Mouse (Mus musculus) frontal cortex, postnatal 25 days (tissue): Measurements from ENCODE around the gene Olfr128.
"Not testable (repeated sequence)": the region's sequence is repeated elsewhere in the genome, so short reads cannot be mapped to it uniquely, and the experiment has no call there.

Source experiments
- DNase-seq, 2 experiments: peaks; one replicate each; pipeline ENCODE4 v3.0.0; 2022; ENCODE audit warnings: low spot score in 2 of 2

The Olfr128 gene

GRCm38 (mm10) chr17:37920248-37920647, at the start of gene Olfr128:
Gene Olfr128 (plus strand): TSS chr17:37920548.
- no peak for DNase-seq

DNA sequence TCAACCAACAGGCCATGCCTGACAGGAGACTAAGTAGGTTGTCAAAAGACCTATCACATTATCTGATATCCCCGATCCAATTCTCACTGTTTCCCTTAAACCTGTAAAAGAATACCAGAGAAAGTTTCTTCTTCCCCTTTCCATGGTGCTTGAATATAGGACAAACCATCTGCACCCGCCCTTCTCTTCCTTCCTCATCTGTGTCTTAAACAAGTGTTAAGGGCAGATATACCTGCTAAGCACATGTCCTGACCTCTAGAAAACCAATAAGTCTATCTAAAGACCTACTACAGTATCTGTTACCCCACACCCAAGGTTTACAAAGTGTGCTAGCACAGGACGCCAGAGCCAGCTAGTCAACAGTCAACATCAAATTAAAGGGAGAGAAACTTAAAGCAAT, 46.5 kb upstream of the Olfr128 start:
- no peak for DNase-seq

GRCm38 (mm10) chr17:37900137-37900536, 20.2 kb upstream of the Olfr128 start, which contains the start of gene Olfr127:
Gene Olfr127 (plus strand): TSS chr17:37900437.
- DNase-seq = no peak

- not testable (repeated sequence) for DNase-seq
Observed at GRCm38 (mm10) chr17:37906821-37907220, 13.5 kb upstream of the Olfr128 start.

DNA sequence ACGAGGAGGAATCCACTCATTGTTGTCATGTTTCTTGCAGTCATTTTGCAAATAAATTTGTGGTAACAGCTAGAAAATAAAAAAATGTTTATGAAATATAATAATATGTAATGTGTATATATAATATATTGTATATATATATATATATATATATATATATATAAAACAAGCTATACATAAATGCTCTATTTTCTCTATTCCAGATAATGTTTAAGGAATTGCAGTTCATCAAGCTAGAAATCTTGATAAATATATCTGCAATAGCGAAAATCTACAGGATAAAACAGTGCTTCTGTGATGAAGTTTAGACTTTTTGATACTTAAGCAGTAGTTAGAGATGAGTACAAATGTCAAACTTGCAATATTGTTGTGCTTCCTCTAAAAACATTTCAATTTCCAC, 32.6 kb downstream of the Olfr128 start, which contains the start of gene Olfr761:
Olfr761 (minus strand) TSS at position 101 of the 400 bp plus-strand sequence.
- DNase-seq = no peak

DNA sequence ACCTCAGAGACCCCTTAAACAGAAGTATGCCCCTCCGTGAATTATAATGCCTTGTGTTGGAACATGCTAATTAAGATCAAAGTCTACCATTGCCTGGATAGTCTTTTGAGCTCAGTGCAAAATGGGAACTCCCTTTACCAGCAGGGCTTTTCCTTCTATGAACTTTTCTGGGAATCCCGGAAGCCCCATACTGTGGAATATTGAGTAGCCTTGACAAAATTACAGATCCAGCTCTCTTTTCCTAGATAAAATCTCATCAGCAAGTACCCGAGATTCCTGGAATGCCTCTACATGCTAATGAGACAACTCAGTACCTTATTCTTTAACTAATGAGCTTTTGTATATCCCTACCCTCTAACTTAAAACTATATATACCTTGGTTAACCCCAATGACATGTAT, 53.2 kb downstream of the Olfr128 start:
- DNase-seq = no peak
